Mouse (Mus musculus) stomach, postnatal 0 days (tissue): ENCODE measurements at regions not wholly inside any gene's neighbourhood (a gene's known extent, or its start where the extent isn't known, plus 50 kb on each side); places are given as distances from the start of the nearest gene placed in this dataset.

Experiments used
- CTCF ChIP-seq: IDR thresholded peaks from 2 replicates; pipeline ENCODE4 v1.5.1; 2016; ENCODE audit warnings: antibody characterized with exemption, low read depth, mild to moderate bottlenecking, moderate library complexity
- EP300 ChIP-seq: optimal IDR thresholded peaks from 2 replicates; pipeline ENCODE3; 2016; ENCODE audit warnings: antibody characterized with exemption

DNA sequence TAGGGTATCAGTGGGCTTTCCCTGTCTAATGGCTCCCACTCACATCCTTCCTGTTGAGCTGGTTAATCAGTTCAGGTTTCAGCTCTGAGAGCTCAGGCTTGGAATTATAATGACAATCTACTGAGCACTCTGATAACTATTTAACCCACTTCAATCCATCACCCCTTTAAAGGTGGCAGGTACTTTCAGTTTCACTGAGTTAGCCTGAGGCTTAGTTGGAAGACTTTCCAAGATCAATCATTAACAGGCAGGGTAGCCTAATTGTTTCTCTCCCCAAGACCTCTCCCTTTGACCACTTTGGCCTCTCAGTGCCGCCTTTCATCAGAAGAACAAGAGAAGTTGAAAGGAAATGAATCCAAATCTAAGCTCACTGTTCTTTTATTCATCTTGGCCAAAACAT lies 99.1 kb downstream of the Mbl2 start:
- no peak for TF ChIP-seq CTCF
- TF ChIP-seq EP300, result no peak
